Mouse (Mus musculus) embryonic facial prominence, embryonic 13.5 days (tissue): ENCODE measurements at regions not wholly inside any gene's neighbourhood (a gene's known extent, or its start where the extent isn't known, plus 50 kb on each side); places are given as distances from the start of the nearest gene placed in this dataset.

Experiments
- ATAC-seq: fragments of 200-750 bp; cut with Nextera tagmentation; 2 replicates; pipeline ENCODE4 v1.8.0; 2017; ENCODE audit warnings: low read depth; ENCODE audit not compliant: insufficient number of reproducible peaks, insufficient read depth, low FRiP score, low TSS enrichment
- H3K27ac ChIP-seq: fragments of 300-500 bp; sonication (generic); 2 replicates; pipeline ENCODE4 v1.5.1; 2015; ENCODE audit warnings: moderate library complexity, mild to moderate bottlenecking, inconsistent platforms
- H3K27me3 ChIP-seq: fragments of 300-500 bp; sonication (generic); 2 replicates; pipeline ENCODE4 v1.6.1; 2015; ENCODE audit warnings: mild to moderate bottlenecking, inconsistent platforms
- H3K36me3 ChIP-seq: fragments of 300-500 bp; sonication (generic); 2 replicates; pipeline ENCODE4 v1.6.1; 2015; ENCODE audit warnings: mild to moderate bottlenecking, inconsistent platforms
- H3K4me1 ChIP-seq: fragments of 300-500 bp; sonication (generic); 2 replicates; pipeline ENCODE4 v1.6.1; 2015; ENCODE audit warnings: inconsistent platforms
- H3K4me2 ChIP-seq: fragments of 300-500 bp; sonication (generic); 2 replicates; pipeline ENCODE4 v1.6.1; 2015; ENCODE audit warnings: moderate library complexity, mild to moderate bottlenecking, inconsistent platforms
- H3K4me3 ChIP-seq: fragments of 300-500 bp; sonication (generic); 2 replicates; pipeline ENCODE4 v1.5.1; 2015; ENCODE audit warnings: mild to moderate bottlenecking, inconsistent platforms
- H3K9ac ChIP-seq: fragments of 300-500 bp; sonication (generic); 2 replicates; pipeline ENCODE4 v1.6.1; 2015; ENCODE audit warnings: mild to moderate bottlenecking, inconsistent platforms
- H3K9me3 ChIP-seq: fragments of 300-500 bp; sonication (generic); 2 replicates; pipeline ENCODE4 v1.6.1; 2016; ENCODE audit warnings: inconsistent platforms
- WGBS: fragments of 180-500 bp; shearing (Covaris S2); methylation state at CpG from one replicate; pipeline ENCODE4 v1.1.7; 2015; ENCODE audit warnings: mixed read lengths; 5-methylcytosine and 5-hydroxymethylcytosine counted together

- no peaks in the 10 kb centered on the region for H3K9me3 ChIP-seq
- H3K27ac ChIP-seq: no peak overlapping the region
- no peaks in the 10 kb centered on the region for H3K27me3 ChIP-seq
- H3K4me1 ChIP-seq: no peaks in the 10 kb centered on the region
- H3K36me3 ChIP-seq: no peaks in the 10 kb centered on the region
- no peak overlapping the region for H3K9ac ChIP-seq
- H3K4me2 ChIP-seq: no peak overlapping the region
- no peak for ATAC-seq
- no peak overlapping the region for H3K4me3 ChIP-seq
- 87% methylated on average over 17 of the region's 17 CpGs for WGBS
Observed at GRCm38 (mm10) chr2:173930606-173931177, 145.4 kb upstream of the Stx16 start.

- no peaks in the 10 kb centered on the region for H3K9me3 ChIP-seq
- no peak for ATAC-seq
- no peaks in the 10 kb centered on the region for H3K27me3 ChIP-seq
- H3K4me3 ChIP-seq: no peak overlapping the region
- H3K4me1 ChIP-seq: 0 out of 2 replicates have a peak, but pooled peaks cover 5% of the 10 kb centered on the region
- no peak overlapping the region for H3K27ac ChIP-seq
- WGBS: 77% methylated on average over 5 of the region's 5 CpGs
- no peak overlapping the region for H3K4me2 ChIP-seq
- H3K9ac ChIP-seq: no peak overlapping the region
- no peaks in the 10 kb centered on the region for H3K36me3 ChIP-seq
Observed at GRCm38 (mm10) chr2:173935706-173936105, 140.4 kb upstream of the Stx16 start.

GRCm38 (mm10) chr2:173937531-173938439 lies 138.3 kb upstream of the Stx16 start:
- H3K9ac ChIP-seq: no peak overlapping the region
- no peaks in the 10 kb centered on the region for H3K36me3 ChIP-seq
- H3K27ac ChIP-seq: no peak overlapping the region
- H3K9me3 ChIP-seq: no peaks in the 10 kb centered on the region
- no peak overlapping the region for H3K4me3 ChIP-seq
- H3K27me3 ChIP-seq: no peaks in the 10 kb centered on the region
- ATAC-seq: no peak
- H3K4me2 ChIP-seq: no peak overlapping the region
- H3K4me1 ChIP-seq: 0 out of 2 replicates have a peak, but pooled peaks cover 8% of the 10 kb centered on the region
- 62% methylated on average over 18 of the region's 18 CpGs for WGBS

- no peaks in the 10 kb centered on the region for H3K9me3 ChIP-seq
- 0 out of 2 replicates have a peak, but pooled peaks cover 8% of the 10 kb centered on the region for H3K4me1 ChIP-seq
- no peak overlapping the region for H3K9ac ChIP-seq
- H3K36me3 ChIP-seq: no peaks in the 10 kb centered on the region
- no peak overlapping the region for H3K4me3 ChIP-seq
- 70% methylated on average over 11 of the region's 11 CpGs for WGBS
- ATAC-seq: no peak
- no peaks in the 10 kb centered on the region for H3K27me3 ChIP-seq
- no peak overlapping the region for H3K27ac ChIP-seq
- no peak overlapping the region for H3K4me2 ChIP-seq
Observed at GRCm38 (mm10) chr2:173938440-173938787, 137.7 kb upstream of the Stx16 start.

DNA sequence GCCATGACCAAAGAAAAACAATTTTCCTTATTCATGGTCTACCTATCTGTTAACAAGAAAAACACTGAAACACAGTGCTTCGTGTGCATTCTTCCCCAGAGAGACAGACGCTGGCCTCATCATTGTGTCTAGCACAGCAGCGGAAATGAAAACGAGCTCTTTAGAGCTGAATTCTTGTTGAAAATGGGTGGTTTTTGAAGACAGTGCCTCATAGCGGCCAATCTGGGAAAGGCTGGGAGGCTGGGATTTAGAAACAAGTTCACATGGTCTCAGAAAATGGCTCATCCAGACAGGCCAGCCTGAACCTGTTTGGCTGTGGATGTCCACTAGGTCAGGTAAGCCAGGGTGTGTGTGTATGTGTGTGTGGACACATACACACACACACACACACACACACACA lies 130.7 kb upstream of the Stx16 start:
- no peak for ATAC-seq
- Histone ChIP-seq H3K9me3 (peaks cover 8% of the 10 kb centered on the region; the same call in 1 of the 2 replicates), H3K4me1 (0 out of 2 replicates have a peak, but pooled peaks cover 6% of the 10 kb centered on the region), H3K4me3 (no peak overlapping the region), H3K9ac (no peak overlapping the region), H3K4me2 (no peak overlapping the region), H3K36me3 (no peaks in the 10 kb centered on the region), H3K27me3 (no peaks in the 10 kb centered on the region), H3K27ac (no peak overlapping the region)
- 85% methylated on average over 5 of the region's 5 CpGs for WGBS

DNA sequence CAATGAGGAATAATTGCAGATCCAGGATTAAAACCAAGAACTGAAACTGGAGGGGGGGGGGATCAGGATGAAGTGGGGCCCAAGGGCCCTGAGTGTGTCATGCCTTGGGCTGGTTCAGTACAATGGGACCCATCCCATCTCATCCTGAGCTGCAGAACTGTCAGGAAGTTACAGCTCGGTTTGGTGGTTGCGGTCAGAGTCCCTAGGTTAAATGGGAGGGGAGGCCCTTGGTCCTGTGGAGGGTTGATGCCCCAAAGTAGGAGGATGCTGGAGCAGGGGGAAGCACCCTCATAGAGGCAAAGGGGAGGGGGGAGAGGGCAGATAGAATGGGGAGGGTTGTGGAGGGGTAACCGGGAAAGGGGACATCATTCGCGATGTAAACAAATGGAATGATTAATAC lies 127.5 kb upstream of the Stx16 start:
- no peak overlapping the region for H3K4me3 ChIP-seq
- ATAC-seq: no peak
- 81% methylated on average over 5 of the region's 5 CpGs for WGBS
- no peaks in the 10 kb centered on the region for H3K36me3 ChIP-seq
- H3K4me1 ChIP-seq: no peaks in the 10 kb centered on the region
- H3K9ac ChIP-seq: no peak overlapping the region
- no peaks in the 10 kb centered on the region for H3K27me3 ChIP-seq
- no peak overlapping the region for H3K27ac ChIP-seq
- H3K4me2 ChIP-seq: no peak overlapping the region
- peaks cover 8% of the 10 kb centered on the region; the same call in 1 of the 2 replicates for H3K9me3 ChIP-seq

DNA sequence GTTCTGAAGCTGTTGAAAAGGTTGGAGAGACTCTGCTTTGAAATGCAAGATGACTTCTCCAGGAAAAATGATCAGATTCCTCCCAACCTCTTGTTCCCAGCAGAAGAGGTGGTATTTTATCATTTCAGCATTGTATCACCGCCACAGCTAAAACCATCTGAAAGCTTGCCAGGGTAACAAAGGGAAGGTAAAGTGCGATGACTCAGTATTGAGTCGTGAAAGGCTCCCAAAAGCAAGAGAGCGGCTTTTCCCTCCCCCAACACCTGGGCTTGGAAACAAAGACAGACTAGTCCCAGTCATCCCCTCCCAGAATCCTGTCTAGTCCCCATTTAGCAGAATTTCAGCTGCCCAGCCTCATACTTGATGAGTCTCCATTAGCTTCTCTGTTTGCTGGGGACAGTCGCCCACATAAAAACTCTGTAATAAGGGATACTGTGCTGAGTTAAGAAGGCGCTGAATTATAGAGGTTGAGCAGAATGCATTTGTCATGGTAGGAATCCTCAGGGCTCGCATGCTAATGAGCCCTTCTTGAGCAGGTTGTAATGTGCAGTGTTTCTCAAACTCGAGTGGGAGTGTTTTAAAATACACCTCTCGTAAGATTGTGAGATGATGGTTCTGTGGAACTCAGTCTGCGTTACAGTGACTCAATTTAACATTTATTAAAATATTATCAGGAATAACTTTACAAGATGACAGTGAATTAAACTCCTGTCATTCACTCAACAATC lies 125.8 kb upstream of the Stx16 start:
- Histone ChIP-seq H3K27ac (no peak overlapping the region), H3K4me1 (no peaks in the 10 kb centered on the region), H3K9ac (no peak overlapping the region), H3K9me3 (peaks cover 4% of the 10 kb centered on the region; the same call in 1 of the 2 replicates), H3K36me3 (no peaks in the 10 kb centered on the region), H3K27me3 (no peaks in the 10 kb centered on the region), H3K4me2 (peak overlapping the region; percentile 29; the same call in 1 of the 2 replicates), H3K4me3 (no peak overlapping the region)
- 39% methylated on average over 10 of the region's 10 CpGs for WGBS
- ATAC-seq: no peak

GRCm38 (mm10) chr2:173966111-173966510 lies 110.0 kb upstream of the Stx16 start:
- 35% methylated on average over 5 of the region's 5 CpGs for WGBS
- H3K27ac ChIP-seq: no peak overlapping the region
- ATAC-seq: no peak

GRCm38 (mm10) chr2:173970789-173971188 lies 105.3 kb upstream of the Stx16 start:
- H3K27ac ChIP-seq: no peak overlapping the region
- WGBS: 43% methylated on average over 1 of the region's 1 CpGs
- H3K4me3 ChIP-seq: no peak overlapping the region
- no peaks in the 10 kb centered on the region for H3K36me3 ChIP-seq
- H3K4me1 ChIP-seq: peaks cover 5% of the 10 kb centered on the region; the same call in 1 of the 2 replicates
- H3K9me3 ChIP-seq: peaks cover 9% of the 10 kb centered on the region; the same call in 1 of the 2 replicates
- ATAC-seq: no peak
- H3K4me2 ChIP-seq: no peak overlapping the region
- no peak overlapping the region for H3K9ac ChIP-seq
- no peaks in the 10 kb centered on the region for H3K27me3 ChIP-seq

More at GRCm38 (mm10) chr2:173966111-173966510, 110.0 kb upstream of the Stx16 start:
- Histone ChIP-seq H3K27me3 (no peaks in the 10 kb centered on the region), H3K9ac (no peak overlapping the region), H3K36me3 (no peaks in the 10 kb centered on the region), H3K4me3 (no peak overlapping the region), H3K4me1 (peaks cover 5% of the 10 kb centered on the region; the same call in 1 of the 2 replicates), H3K4me2 (no peak overlapping the region), H3K9me3 (no peaks in the 10 kb centered on the region)

DNA sequence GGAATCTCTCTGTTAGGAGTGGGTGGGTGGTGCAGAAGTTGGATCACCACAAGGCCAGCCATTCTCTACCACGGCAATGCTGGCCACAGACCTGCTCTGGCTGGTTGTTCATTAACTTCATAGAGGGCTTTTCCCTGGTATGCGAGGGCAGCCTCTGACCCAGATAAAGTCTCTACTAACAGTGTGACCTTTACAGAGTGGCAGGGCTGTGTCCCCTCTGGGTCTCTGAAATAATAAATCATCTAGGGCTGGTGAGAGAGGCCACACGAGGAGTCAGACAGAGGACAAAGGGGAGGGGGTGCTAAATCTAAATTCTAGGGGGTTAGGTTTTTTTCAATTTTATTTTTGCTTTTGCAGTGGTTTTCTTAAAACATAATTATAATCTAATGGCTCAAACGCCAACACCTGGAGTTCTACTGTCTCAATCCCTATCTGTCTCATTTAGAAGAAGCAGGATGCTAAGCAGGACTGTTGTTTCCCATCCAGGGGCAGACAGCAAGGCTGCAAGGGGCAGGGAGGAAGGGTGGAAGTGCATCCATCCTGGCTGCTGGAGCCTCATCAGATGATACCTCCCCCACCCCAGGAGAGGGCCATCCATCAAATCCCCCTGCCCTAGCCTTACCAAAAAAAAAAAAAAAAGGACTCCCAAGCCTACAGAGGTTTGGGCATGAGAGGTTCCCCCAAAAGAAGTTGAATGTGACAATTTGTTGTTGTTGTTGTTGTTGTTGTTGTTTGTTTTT lies 99.6 kb upstream of the Stx16 start:
- H3K27ac ChIP-seq: no peak overlapping the region
- 53% methylated on average over 4 of the region's 4 CpGs for WGBS

More for the DNA sequence above, 99.6 kb upstream of the Stx16 start:
- no peak overlapping the region for H3K4me2 ChIP-seq
- peaks cover 9% of the 10 kb centered on the region; the same call in 1 of the 2 replicates for H3K9me3 ChIP-seq
- no peak for ATAC-seq
- H3K36me3 ChIP-seq: no peaks in the 10 kb centered on the region
- no peak overlapping the region for H3K4me3 ChIP-seq
- 0 out of 2 replicates have a peak, but pooled peaks cover 11% of the 10 kb centered on the region for H3K4me1 ChIP-seq
- no peak overlapping the region for H3K9ac ChIP-seq
- H3K27me3 ChIP-seq: no peaks in the 10 kb centered on the region
